Mouse (Mus musculus): ENCODE results near the gene Ankmy2. TPM values are rescaled to one million over a fixed set of nuclear protein-coding genes. Genes with fewer than 3 reads are reported as not detected.

Ankmy2 gene
- polyA plus RNA-seq, 1 experiment from 2014 or later = 42.6 TPM

DNA sequence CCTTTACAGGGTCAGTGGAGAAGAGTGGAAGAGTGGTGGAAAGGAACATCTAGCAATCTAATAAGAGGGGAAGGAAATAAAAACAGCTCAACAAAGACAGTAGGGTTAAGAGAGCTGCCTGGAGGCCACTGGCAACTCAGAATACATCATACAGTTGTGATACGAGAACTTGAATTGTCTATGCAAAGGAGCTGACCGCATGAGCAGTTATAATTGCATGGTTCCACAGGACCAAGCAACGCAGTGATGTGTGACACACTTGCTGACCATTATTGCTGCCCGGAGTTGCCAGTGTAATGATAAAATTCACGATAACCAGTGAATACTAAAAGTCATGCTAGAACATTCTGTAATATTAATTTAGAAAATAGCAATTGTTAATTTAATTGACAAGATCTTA, 30.9 kb upstream of the Ankmy2 start:
- TF ChIP-seq CTCF (IDR thresholded peaks at IDR 0.05; ENCODE audit: low read depth) = no peak

DNA sequence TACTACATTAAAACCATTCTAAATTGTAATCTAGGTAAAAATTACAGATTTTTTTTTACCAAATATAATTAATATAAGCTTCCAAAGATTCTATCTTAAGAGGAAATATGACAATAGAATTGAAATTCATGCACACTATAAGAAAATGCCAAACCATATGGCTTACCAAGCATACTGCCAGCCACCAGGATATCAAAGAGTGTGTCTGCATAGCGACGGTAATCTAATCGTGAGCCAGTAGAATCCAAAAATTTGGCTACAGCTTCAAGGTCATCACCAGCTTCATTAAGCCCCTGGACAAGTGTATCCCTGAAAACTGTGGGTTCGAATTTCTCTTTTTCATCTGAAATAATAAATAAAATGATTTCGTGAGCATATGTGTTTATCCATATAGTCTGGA, 27.1 kb upstream of the Ankmy2 start:
- Histone ChIP-seq H3K4me3 (ENCODE audit: low read depth, low read length) (no peak overlapping the region), H3K4me1 (ENCODE audit: insufficient read depth) (no peaks in the 10 kb centered on the region), H3K27ac (ENCODE audit: low read depth) (no peak overlapping the region), H3K9ac (no peak overlapping the region), H3K36me3 (ENCODE audit: insufficient read depth) (peaks cover 56% of the 10 kb centered on the region), H3K4me2 (no peak overlapping the region), H3K9me3 (ENCODE audit: low read depth, low read length) (no peaks in the 10 kb centered on the region), H3K27me3 (ENCODE audit: insufficient read depth, low read length) (no peaks in the 10 kb centered on the region)
- no peak for DNase-seq
- no peak for ATAC-seq (ENCODE audit: insufficient read depth)
- WGBS = 89% methylated on average over 5 of the region's 5 CpGs
- TF ChIP-seq CTCF (IDR thresholded peaks at IDR 0.05; ENCODE audit: low read depth) = no peak

More for the DNA sequence above, 30.9 kb upstream of the Ankmy2 start:
- H3K36me3 ChIP-seq (ENCODE audit: insufficient read depth) = peaks cover 58% of the 10 kb centered on the region
- DNase-seq (no peak), ATAC-seq (ENCODE audit: insufficient read depth) (no peak)
- H3K4me1 ChIP-seq (ENCODE audit: insufficient read depth) = no peaks in the 10 kb centered on the region
- no peak overlapping the region for H3K4me3 ChIP-seq (ENCODE audit: low read depth, low read length)
- H3K9ac ChIP-seq = no peak overlapping the region
- H3K9me3 ChIP-seq (ENCODE audit: low read depth, low read length) = no peaks in the 10 kb centered on the region
- no peaks in the 10 kb centered on the region for H3K27me3 ChIP-seq (ENCODE audit: insufficient read depth, low read length)
- H3K4me2 ChIP-seq = no peak overlapping the region
- 93% methylated on average over 5 of the region's 5 CpGs for WGBS
- H3K27ac ChIP-seq (ENCODE audit: low read depth) = no peak overlapping the region

DNA sequence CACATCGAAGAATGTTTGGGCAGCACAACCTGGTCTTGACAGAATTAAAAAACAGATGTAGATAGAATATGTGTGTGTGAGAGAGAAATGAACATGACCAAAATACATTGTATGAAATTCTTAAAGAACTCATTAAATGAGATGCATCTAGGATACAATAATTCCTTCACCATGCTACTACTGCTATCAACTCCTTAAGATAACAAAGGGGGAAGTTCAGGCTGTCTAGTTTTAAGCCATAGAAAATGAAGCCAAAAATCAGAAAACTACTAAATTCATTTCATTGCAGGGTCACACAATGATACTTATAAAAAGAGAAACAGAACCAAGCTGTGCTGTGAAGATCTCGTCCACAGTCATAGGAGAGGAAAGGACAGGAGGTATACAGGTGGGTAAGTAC, 24.7 kb upstream of the Ankmy2 start:
- Histone ChIP-seq H3K4me3 (ENCODE audit: low read depth, low read length) (no peak overlapping the region), H3K27me3 (ENCODE audit: insufficient read depth, low read length) (no peaks in the 10 kb centered on the region), H3K9me3 (ENCODE audit: low read depth, low read length) (no peaks in the 10 kb centered on the region), H3K27ac (ENCODE audit: low read depth) (no peak overlapping the region), H3K4me1 (ENCODE audit: insufficient read depth) (no peaks in the 10 kb centered on the region), H3K9ac (no peak overlapping the region), H3K4me2 (no peak overlapping the region), H3K36me3 (ENCODE audit: insufficient read depth) (peaks cover 49% of the 10 kb centered on the region)
- ATAC-seq (ENCODE audit: insufficient read depth) (no peak), DNase-seq (no peak)
- no peak for TF ChIP-seq CTCF (IDR thresholded peaks at IDR 0.05; ENCODE audit: low read depth)
- WGBS = 96% methylated on average over 2 of the region's 2 CpGs

DNA sequence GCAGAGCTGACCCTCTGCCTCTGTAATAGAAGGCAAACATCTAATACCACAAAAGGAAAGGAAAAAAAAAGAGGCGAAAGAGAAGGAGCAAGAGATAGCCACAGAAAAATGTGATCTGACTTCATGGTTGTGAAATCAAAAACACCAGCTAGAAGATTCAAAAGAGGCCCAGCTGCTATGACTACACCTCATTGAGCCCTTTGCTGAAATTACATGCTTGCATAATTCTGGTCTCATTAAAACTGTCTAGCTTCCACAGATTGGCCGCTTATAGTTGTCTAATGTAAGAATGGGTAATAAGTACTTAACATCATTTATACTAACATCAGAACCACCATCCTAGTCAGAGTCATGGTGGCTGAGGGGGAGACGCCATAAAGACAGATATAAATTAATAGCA, 24.2 kb upstream of the Ankmy2 start:
- Histone ChIP-seq H3K4me2 (no peak overlapping the region), H3K9ac (no peak overlapping the region), H3K36me3 (ENCODE audit: insufficient read depth) (peaks cover 49% of the 10 kb centered on the region), H3K4me1 (ENCODE audit: insufficient read depth) (no peaks in the 10 kb centered on the region), H3K27me3 (ENCODE audit: insufficient read depth, low read length) (no peaks in the 10 kb centered on the region), H3K9me3 (ENCODE audit: low read depth, low read length) (no peaks in the 10 kb centered on the region), H3K27ac (ENCODE audit: low read depth) (no peak overlapping the region), H3K4me3 (ENCODE audit: low read depth, low read length) (no peak overlapping the region)
- no peak for ATAC-seq (ENCODE audit: insufficient read depth)
- WGBS = 87% methylated on average over 3 of the region's 3 CpGs
- TF ChIP-seq CTCF (IDR thresholded peaks at IDR 0.05; ENCODE audit: low read depth) = no peak
- DNase-seq = no peak

DNA sequence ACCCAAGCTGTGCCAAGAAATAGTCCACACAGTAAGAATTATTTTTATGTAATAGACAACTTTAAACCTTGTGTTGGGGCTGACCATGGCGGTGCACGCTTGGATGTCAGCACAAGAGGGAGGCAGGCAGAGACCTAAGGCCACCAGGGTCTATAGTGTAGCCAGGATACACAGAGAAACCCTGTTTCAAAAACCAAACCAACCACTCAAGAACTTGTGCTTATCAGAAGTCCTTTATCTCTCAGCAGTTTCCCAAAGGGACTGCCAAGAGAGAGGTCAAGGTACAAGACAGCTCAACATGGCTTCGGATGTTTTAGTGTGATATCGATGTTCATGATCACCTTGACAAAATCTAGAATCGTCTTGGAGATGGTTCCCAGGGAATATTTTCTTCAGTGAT, 23.4 kb upstream of the Ankmy2 start:
- H3K4me1 ChIP-seq (ENCODE audit: insufficient read depth) = no peaks in the 10 kb centered on the region
- ATAC-seq (ENCODE audit: insufficient read depth) (no peak), DNase-seq (no peak)
- no peaks in the 10 kb centered on the region for H3K27me3 ChIP-seq (ENCODE audit: insufficient read depth, low read length)
- H3K36me3 ChIP-seq (ENCODE audit: insufficient read depth) = peaks cover 49% of the 10 kb centered on the region
- H3K9ac ChIP-seq = no peak overlapping the region
- H3K27ac ChIP-seq (ENCODE audit: low read depth) = no peak overlapping the region
- H3K9me3 ChIP-seq (ENCODE audit: low read depth, low read length) = no peaks in the 10 kb centered on the region
- H3K4me3 ChIP-seq (ENCODE audit: low read depth, low read length) = no peak overlapping the region
- 87% methylated on average over 5 of the region's 5 CpGs for WGBS
- H3K4me2 ChIP-seq = no peak overlapping the region
- no peak for TF ChIP-seq CTCF (IDR thresholded peaks at IDR 0.05; ENCODE audit: low read depth)

DNA sequence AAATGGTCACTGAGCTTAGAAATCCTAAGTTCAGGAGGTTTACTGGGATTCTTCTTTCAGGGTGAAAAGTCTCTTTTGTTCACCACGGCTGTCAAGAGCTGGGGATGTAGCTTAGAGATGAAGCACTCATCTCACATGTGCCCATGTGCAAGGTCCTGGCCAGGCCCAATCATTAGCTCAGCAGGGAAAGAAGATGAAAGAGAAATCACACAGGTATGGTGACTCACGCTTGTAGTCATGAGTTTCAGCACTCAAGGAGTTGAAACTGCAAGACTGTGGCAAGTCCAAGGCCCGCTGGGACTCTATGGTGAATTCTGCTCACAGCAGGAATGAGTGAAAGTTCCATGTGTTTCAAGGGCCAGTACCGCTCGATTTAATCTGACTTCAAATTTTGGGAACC, 22.8 kb upstream of the Ankmy2 start:
- Histone ChIP-seq H3K9ac (no peak overlapping the region), H3K27me3 (ENCODE audit: insufficient read depth, low read length) (no peaks in the 10 kb centered on the region), H3K27ac (ENCODE audit: low read depth) (no peak overlapping the region), H3K4me2 (no peak overlapping the region), H3K36me3 (ENCODE audit: insufficient read depth) (peaks cover 51% of the 10 kb centered on the region), H3K9me3 (ENCODE audit: low read depth, low read length) (no peaks in the 10 kb centered on the region), H3K4me1 (ENCODE audit: insufficient read depth) (no peaks in the 10 kb centered on the region), H3K4me3 (ENCODE audit: low read depth, low read length) (no peak overlapping the region)
- TF ChIP-seq CTCF (IDR thresholded peaks at IDR 0.05; ENCODE audit: low read depth) = no peak
- 91% methylated on average over 5 of the region's 5 CpGs for WGBS
- ATAC-seq (ENCODE audit: insufficient read depth) (no peak), DNase-seq (no peak)

DNA sequence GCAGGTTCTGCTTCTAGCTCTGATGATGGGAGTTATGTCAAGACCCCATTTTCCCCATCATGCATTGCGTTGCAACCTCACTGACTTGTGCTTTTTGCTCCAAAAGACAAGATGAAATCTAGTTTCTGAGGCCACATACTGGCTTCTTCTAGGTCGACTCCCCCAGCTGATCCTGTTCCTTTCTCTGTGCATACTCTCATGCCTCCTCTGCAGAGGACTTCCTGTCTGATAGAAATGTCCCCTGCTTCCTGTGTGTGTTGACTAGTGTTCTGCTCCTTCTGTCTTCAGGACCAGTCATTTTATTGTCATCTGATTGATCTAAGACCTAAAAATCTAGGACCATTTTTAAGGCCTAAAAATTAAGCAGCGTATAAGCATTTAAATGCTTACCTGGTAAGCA, 21.5 kb upstream of the Ankmy2 start:
- Histone ChIP-seq H3K27ac (ENCODE audit: low read depth) (no peak overlapping the region), H3K27me3 (ENCODE audit: insufficient read depth, low read length) (no peaks in the 10 kb centered on the region), H3K36me3 (ENCODE audit: insufficient read depth) (peaks cover 42% of the 10 kb centered on the region), H3K4me3 (ENCODE audit: low read depth, low read length) (no peak overlapping the region), H3K4me1 (ENCODE audit: insufficient read depth) (no peaks in the 10 kb centered on the region), H3K9ac (no peak overlapping the region), H3K9me3 (ENCODE audit: low read depth, low read length) (no peaks in the 10 kb centered on the region), H3K4me2 (no peak overlapping the region)
- no peak for TF ChIP-seq CTCF (IDR thresholded peaks at IDR 0.05; ENCODE audit: low read depth)
- 84% methylated on average over 3 of the region's 3 CpGs for WGBS
- DNase-seq (no peak), ATAC-seq (ENCODE audit: insufficient read depth) (no peak)

DNA sequence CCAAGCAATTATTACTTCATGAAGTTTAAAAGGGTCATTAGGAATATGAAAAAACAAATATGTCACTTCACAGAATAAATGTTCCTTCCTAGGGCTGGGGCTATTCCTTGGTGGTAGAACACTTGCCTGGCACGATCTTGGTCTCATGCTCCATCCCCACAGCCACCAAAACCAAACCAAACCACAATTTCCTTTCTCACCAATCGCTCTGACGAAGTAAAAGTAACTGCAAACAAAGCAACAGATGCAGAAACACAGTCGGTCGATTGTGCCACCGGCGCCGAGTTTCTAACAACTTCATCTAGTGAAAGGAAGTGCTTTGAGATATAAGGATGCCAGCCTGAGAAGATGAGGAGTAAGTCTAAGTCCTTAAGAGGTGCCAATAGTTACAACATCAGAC, 20.6 kb upstream of the Ankmy2 start:
- no peaks in the 10 kb centered on the region for H3K4me1 ChIP-seq (ENCODE audit: insufficient read depth)
- H3K4me3 ChIP-seq (ENCODE audit: low read depth, low read length) = no peak overlapping the region
- DNase-seq (no peak), ATAC-seq (ENCODE audit: insufficient read depth) (no peak)
- H3K27ac ChIP-seq (ENCODE audit: low read depth) = no peak overlapping the region
- no peaks in the 10 kb centered on the region for H3K27me3 ChIP-seq (ENCODE audit: insufficient read depth, low read length)
- no peak for TF ChIP-seq CTCF (IDR thresholded peaks at IDR 0.05; ENCODE audit: low read depth)
- peaks cover 41% of the 10 kb centered on the region for H3K36me3 ChIP-seq (ENCODE audit: insufficient read depth)
- no peak overlapping the region for H3K9ac ChIP-seq
- H3K4me2 ChIP-seq = no peak overlapping the region
- no peaks in the 10 kb centered on the region for H3K9me3 ChIP-seq (ENCODE audit: low read depth, low read length)
- WGBS = 89% methylated on average over 8 of the region's 8 CpGs

All from lung, embryonic 14.5 days (tissue).